Mouse (Mus musculus): ENCODE results near the gene Lurap1. TPM values are rescaled to one million over a fixed set of nuclear protein-coding genes. Genes with fewer than 3 reads are reported as not detected.
A peak's percentile ranks its signal among the peaks of the same experiment; 100 is the strongest.

Gene Lurap1
- polyA plus RNA-seq, 2 experiments: 1.7 to 2.5 TPM

DNA sequence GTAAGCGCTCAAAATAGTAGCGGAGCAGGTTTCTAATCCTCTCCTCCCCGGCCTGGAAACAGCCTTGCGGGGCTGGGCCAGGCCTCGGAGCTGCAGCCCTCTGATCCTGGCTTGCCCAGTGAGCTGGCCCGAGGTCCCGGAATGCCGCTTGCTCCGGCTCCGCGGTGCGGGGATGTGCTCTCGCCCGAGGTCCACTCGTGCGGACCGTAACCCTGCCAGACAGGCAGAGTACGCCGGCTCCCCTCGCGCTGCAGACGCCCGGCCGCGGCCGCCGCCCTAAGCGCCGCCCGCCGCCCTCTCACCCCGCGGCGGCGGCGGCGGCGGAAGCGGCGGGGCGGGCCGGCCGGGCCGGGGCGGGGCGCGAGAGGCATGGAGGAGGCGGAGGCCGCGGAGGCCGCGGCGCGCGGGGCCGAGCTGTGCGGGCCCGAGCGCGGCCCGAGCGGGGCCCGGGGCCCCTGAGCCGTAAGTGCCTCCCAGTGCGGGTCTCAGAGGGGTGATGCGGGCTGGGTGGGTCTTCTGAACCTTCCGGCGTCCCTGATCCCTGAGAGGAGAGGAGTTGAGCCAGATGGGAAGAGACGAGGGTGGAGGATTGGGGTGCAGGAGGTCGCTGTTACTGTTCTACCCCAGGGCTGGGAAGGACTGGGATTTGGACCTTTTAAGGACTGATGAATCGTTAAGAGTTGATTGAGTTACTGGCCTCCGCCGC lies 829 bp downstream of the Lurap1 start:
- peak; percentile 61 for DNase-seq (ENCODE audit: low spot score)
- H3K9ac ChIP-seq (ENCODE audit: low read depth, low read length, severe bottlenecking): peak overlapping the region; percentile 94
- ATAC-seq (ENCODE audit: low FRiP score, low read depth): peak; percentile 92
- peaks cover 39% of the 10 kb centered on the region for H3K36me3 ChIP-seq (ENCODE audit: control insufficient read depth, insufficient read depth, low read length)
- TF ChIP-seq POLR2A (IDR thresholded peaks at IDR 0.05; ENCODE audit: borderline replicate concordance, extremely low read depth, insufficient read depth, insufficient read length): peak; percentile 71
- no peaks in the 10 kb centered on the region for H3K9me3 ChIP-seq (ENCODE audit: control insufficient read depth, low read length)
- under 1% methylated on average over 58 of the region's 73 CpGs for WGBS
- peak overlapping the region; percentile 80 for H3K4me2 ChIP-seq (replicated peaks; ENCODE audit: low read depth, low read length, severe bottlenecking)
- H3K27ac ChIP-seq (replicated peaks; ENCODE audit: low read depth, low read length): peak overlapping the region; percentile 91
- H3K27me3 ChIP-seq (ENCODE audit: control insufficient read depth, insufficient read depth, low read length): no peaks in the 10 kb centered on the region
- peaks cover 11% of the 10 kb centered on the region for H3K4me1 ChIP-seq (ENCODE audit: control insufficient read depth, insufficient read depth, low read length)
- H3K4me3 ChIP-seq (replicated peaks; ENCODE audit: low read length): peak overlapping the region; percentile 78

DNA sequence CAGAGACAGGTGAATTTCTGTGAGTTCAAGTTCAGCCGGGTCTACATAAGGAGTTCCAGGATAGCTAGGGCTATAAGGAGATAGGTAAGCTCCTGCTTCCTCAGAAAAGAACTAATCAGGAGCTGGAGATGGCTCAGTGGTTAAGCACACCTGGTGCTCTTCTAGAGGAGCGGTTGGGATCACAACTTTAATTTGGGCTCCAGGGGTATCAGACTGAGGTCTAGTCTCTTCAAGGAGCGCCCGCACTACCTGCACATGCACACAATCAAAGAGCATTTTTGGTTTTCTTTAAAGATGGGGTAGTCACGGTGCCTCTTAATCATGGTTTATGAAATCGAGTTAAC lies 1.4 kb downstream of the Lurap1 start:
- Histone ChIP-seq H3K36me3 (ENCODE audit: control insufficient read depth, insufficient read depth, low read length) (peaks cover 33% of the 10 kb centered on the region), H3K27ac (replicated peaks; ENCODE audit: low read depth, low read length) (peak overlapping the region; percentile 91), H3K4me3 (replicated peaks; ENCODE audit: low read length) (peak overlapping the region; percentile 78), H3K4me1 (ENCODE audit: control insufficient read depth, insufficient read depth, low read length) (peaks cover 11% of the 10 kb centered on the region), H3K9ac (ENCODE audit: low read depth, low read length, severe bottlenecking) (peak overlapping the region; percentile 94), H3K9me3 (ENCODE audit: control insufficient read depth, low read length) (no peaks in the 10 kb centered on the region), H3K4me2 (replicated peaks; ENCODE audit: low read depth, low read length, severe bottlenecking) (peak overlapping the region; percentile 80), H3K27me3 (ENCODE audit: control insufficient read depth, insufficient read depth, low read length) (no peaks in the 10 kb centered on the region)
- ATAC-seq (ENCODE audit: low FRiP score, low read depth) (no peak), DNase-seq (ENCODE audit: low spot score) (no peak)
- WGBS: 22% methylated on average over 6 of the region's 6 CpGs
- no peak for TF ChIP-seq POLR2A (IDR thresholded peaks at IDR 0.05; ENCODE audit: borderline replicate concordance, extremely low read depth, insufficient read depth, insufficient read length)

DNA sequence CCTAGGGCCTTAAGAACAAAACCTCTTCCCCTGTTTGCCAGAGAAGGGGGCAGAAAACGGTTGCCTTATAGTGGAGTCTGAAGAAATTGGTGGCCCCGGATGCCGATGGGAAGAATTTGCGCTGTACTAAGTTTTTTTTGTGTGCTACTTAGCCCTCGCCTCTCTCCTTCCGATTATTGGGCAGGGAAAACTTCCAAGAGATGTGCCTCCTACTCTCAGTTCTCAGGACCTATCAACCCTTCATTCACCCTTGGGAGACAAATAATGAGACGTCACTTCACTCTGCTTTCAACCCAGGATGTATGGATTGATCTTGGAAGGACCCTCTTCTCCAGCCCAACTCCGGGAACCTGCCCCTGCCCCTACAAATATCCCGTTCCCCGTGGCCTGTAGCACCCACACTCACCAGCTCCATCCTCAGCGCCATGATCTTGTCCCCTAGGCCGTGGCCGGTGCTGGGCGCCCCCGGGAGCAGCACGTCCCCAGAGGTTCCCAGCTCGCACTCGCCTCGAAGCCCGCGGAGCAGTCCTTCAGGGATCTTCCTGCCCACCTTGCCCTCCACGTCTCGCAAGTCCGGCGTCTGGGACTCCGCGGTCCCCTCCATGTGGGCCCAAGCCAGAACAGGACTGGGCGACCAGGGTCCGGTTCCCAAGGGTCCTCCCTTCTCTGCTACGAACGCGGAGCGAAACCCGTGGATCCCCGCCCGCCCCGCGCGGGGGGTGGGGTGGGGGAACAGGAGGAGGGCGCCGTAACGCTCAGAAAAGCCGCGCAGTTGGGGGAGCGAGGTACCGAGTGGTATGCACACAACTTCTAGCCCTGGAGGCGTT lies 7.0 kb downstream of the Lurap1 start:
- H3K27ac ChIP-seq (replicated peaks; ENCODE audit: low read depth, low read length): no peak overlapping the region
- under 1% methylated on average over 45 of the region's 47 CpGs for WGBS
- ATAC-seq (ENCODE audit: low FRiP score, low read depth) (peak; percentile 84), DNase-seq (ENCODE audit: low spot score) (peak; percentile 55)
- no peak for TF ChIP-seq POLR2A (IDR thresholded peaks at IDR 0.05; ENCODE audit: borderline replicate concordance, extremely low read depth, insufficient read depth, insufficient read length)
- no peaks in the 10 kb centered on the region for H3K9me3 ChIP-seq (ENCODE audit: control insufficient read depth, low read length)
- no peaks in the 10 kb centered on the region for H3K36me3 ChIP-seq (ENCODE audit: control insufficient read depth, insufficient read depth, low read length)
- peak overlapping the region; percentile 67 for H3K4me3 ChIP-seq (replicated peaks; ENCODE audit: low read length)
- H3K9ac ChIP-seq (ENCODE audit: low read depth, low read length, severe bottlenecking): peak overlapping the region; percentile 72
- H3K4me1 ChIP-seq (ENCODE audit: control insufficient read depth, insufficient read depth, low read length): peaks cover 5% of the 10 kb centered on the region
- H3K4me2 ChIP-seq (replicated peaks; ENCODE audit: low read depth, low read length, severe bottlenecking): peak overlapping the region; percentile 81
- no peaks in the 10 kb centered on the region for H3K27me3 ChIP-seq (ENCODE audit: control insufficient read depth, insufficient read depth, low read length)

DNA sequence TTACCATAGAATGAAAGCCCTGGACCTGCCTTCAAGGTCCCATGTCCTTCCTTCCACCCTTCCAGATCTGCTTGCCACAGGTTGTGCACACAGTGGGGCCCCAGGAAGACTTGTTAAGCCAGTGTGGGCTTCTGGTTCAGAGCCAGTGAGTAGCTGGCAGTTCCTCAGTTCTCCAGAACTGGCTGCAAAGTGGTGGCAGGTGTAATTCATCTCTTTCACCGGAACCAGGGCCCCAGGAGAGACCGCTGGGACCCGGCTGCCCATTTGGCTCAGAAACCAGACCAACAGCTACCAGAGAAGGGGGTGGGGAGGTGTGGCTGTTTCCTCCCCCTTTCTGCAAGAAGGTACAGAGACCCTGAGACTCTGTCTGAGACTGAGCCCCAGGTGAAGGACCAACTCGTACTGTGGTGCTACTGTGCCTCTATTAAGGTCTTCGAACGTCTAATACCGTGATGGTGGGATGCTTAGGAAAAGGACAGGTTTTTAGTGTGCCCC lies 7.8 kb downstream of the Lurap1 start:
- Histone ChIP-seq H3K4me3 (replicated peaks; ENCODE audit: low read length) (peak overlapping the region; percentile 67), H3K9ac (ENCODE audit: low read depth, low read length, severe bottlenecking) (peak overlapping the region; percentile 72; the same call in 1 of the 2 replicates), H3K9me3 (ENCODE audit: control insufficient read depth, low read length) (no peaks in the 10 kb centered on the region), H3K27ac (replicated peaks; ENCODE audit: low read depth, low read length) (no peak overlapping the region), H3K4me1 (ENCODE audit: control insufficient read depth, insufficient read depth, low read length) (peaks cover 5% of the 10 kb centered on the region), H3K36me3 (ENCODE audit: control insufficient read depth, insufficient read depth, low read length) (no peaks in the 10 kb centered on the region), H3K4me2 (replicated peaks; ENCODE audit: low read depth, low read length, severe bottlenecking) (peak overlapping the region; percentile 81), H3K27me3 (ENCODE audit: control insufficient read depth, insufficient read depth, low read length) (no peaks in the 10 kb centered on the region)
- DNase-seq (ENCODE audit: low spot score) (no peak), ATAC-seq (ENCODE audit: low FRiP score, low read depth) (no peak)
- no peak for TF ChIP-seq POLR2A (IDR thresholded peaks at IDR 0.05; ENCODE audit: borderline replicate concordance, extremely low read depth, insufficient read depth, insufficient read length)
- WGBS: 4% methylated on average over 7 of the region's 7 CpGs

DNA sequence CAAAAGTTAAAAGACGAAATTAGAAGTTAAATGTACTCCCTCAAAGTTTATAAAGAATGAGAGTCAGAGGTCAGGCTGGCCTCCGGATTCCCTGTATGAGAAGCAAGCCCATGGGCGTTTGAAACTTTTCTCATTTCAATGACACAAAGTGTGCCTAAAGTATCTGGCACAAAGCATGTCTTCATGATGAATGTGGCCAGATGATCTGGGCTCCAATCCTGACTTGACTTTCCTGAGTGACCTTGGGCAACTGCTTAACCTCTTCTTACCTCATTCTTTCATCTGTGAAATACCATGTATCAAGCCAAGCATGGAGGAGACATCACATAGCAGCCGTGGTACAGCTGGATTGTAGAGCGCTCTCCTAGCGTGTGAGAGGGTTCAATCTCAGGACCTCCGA lies 8.9 kb downstream of the Lurap1 start:
- TF ChIP-seq POLR2A (IDR thresholded peaks at IDR 0.05; ENCODE audit: borderline replicate concordance, extremely low read depth, insufficient read depth, insufficient read length): no peak
- H3K36me3 ChIP-seq (ENCODE audit: control insufficient read depth, insufficient read depth, low read length): 0 out of 2 replicates have a peak, but pooled peaks cover 2% of the 10 kb centered on the region
- H3K9me3 ChIP-seq (ENCODE audit: control insufficient read depth, low read length): no peaks in the 10 kb centered on the region
- H3K4me3 ChIP-seq (replicated peaks; ENCODE audit: low read length): no peak overlapping the region
- H3K9ac ChIP-seq (ENCODE audit: low read depth, low read length, severe bottlenecking): no peak overlapping the region
- H3K4me2 ChIP-seq (replicated peaks; ENCODE audit: low read depth, low read length, severe bottlenecking): no peak overlapping the region
- no peak overlapping the region for H3K27ac ChIP-seq (replicated peaks; ENCODE audit: low read depth, low read length)
- DNase-seq (ENCODE audit: low spot score): no peak
- no peaks in the 10 kb centered on the region for H3K27me3 ChIP-seq (ENCODE audit: control insufficient read depth, insufficient read depth, low read length)
- 80% methylated on average over 7 of the region's 7 CpGs for WGBS
- ATAC-seq (ENCODE audit: low FRiP score, low read depth): no peak
- peaks cover 5% of the 10 kb centered on the region for H3K4me1 ChIP-seq (ENCODE audit: control insufficient read depth, insufficient read depth, low read length)
